Mouse (Mus musculus) heart, embryonic 11.5 days (tissue): ENCODE results near the gene Wipi1. TPM values are rescaled to one million over a fixed set of nuclear protein-coding genes. Genes with fewer than 3 reads are reported as not detected.

Experiments used
- ATAC-seq: fragments of 200-750 bp; cut with Nextera tagmentation; replicated peaks from 2 replicates; pipeline ENCODE4 v1.8.0; 2017; ENCODE audit warnings: moderate library complexity; ENCODE audit not compliant: insufficient number of reproducible peaks, low FRiP score, low TSS enrichment
- H3K27ac ChIP-seq: fragments of 300-500 bp; sonication (generic); 2 replicates; pipeline ENCODE4 v1.5.1; 2014; ENCODE audit warnings: mild to moderate bottlenecking, low read depth, low read length
- H3K27me3 ChIP-seq: fragments of 300-500 bp; sonication (generic); 2 replicates; pipeline ENCODE4 v1.6.1; 2014; ENCODE audit warnings: mild to moderate bottlenecking, low read length, mixed read lengths; ENCODE audit not compliant: control insufficient read depth, insufficient read depth
- H3K36me3 ChIP-seq: fragments of 300-500 bp; sonication (generic); 2 replicates; pipeline ENCODE4 v1.6.1; 2014; ENCODE audit warnings: mild to moderate bottlenecking, low read length, moderate library complexity, mixed read lengths; ENCODE audit not compliant: control insufficient read depth, insufficient read depth
- H3K4me1 ChIP-seq: fragments of 300-500 bp; sonication (generic); 2 replicates; pipeline ENCODE4 v1.6.1; 2014; ENCODE audit warnings: low read length; ENCODE audit not compliant: control insufficient read depth, insufficient read depth
- H3K4me2 ChIP-seq: fragments of 300-500 bp; sonication (generic); 2 replicates; pipeline ENCODE4 v1.6.1; 2014; ENCODE audit warnings: mild to moderate bottlenecking, moderate library complexity
- H3K4me3 ChIP-seq: fragments of 300-500 bp; sonication (generic); 2 replicates; pipeline ENCODE4 v1.5.1; 2014; ENCODE audit warnings: low read depth, low read length
- H3K9ac ChIP-seq: fragments of 300-500 bp; sonication (generic); 2 replicates; pipeline ENCODE4 v1.6.1; 2014; ENCODE audit warnings: mild to moderate bottlenecking, low read depth, low read length, moderate library complexity
- H3K9me3 ChIP-seq: fragments of 300-500 bp; sonication (generic); replicated peaks from 2 replicates; pipeline ENCODE4 v1.6.1; 2016; ENCODE audit warnings: low read length; ENCODE audit not compliant: control insufficient read depth
- WGBS: fragments of 180-500 bp; shearing (Covaris S2); extraction: QIAGEN DNeasy Blood & Tissue Kit; methylation state at CpG from one replicate; pipeline ENCODE4 v1.1.7; 2014; ENCODE audit not compliant: insufficient replicate concordance; 5-methylcytosine and 5-hydroxymethylcytosine counted together
- polyA plus RNA-seq: library from polyadenylated mRNA; unstranded; fragments of >200 nt; fragmentation: Nextera tagmentation; extraction: Ambion mirVana; gene quantifications from 2 replicates; pipeline ENCODE4 v1.2.1, GENCODE M21; 2014

Wipi1 gene
- polyA plus RNA-seq, 1 experiment from 2014 or later: 23.6 TPM

DNA sequence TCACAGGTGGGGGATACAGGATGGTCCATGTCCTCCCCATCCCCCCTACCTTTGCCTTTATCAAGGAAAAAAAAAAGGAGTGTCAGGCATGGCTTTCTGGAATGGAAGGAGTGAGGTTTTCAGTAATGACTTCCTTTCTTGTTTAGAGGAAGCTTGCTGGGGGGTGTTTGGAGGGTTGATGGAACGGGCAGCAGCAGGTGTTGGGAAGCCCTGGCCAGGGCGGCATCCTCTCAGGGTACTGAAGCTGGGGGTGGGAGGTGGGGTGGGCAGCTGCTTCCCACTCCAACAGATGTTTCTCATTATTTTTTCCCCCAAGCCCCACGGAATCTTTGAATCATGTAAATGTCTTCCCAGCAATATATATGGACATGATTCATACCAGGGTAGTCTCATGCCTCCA, 50.3 kb downstream of the Wipi1 start:
- Histone ChIP-seq H3K4me1 (peaks cover 20% of the 10 kb centered on the region), H3K4me3 (no peak overlapping the region), H3K9ac (no peak overlapping the region), H3K36me3 (no peaks in the 10 kb centered on the region), H3K27me3 (no peaks in the 10 kb centered on the region), H3K27ac (no peak overlapping the region), H3K9me3 (no peaks in the 10 kb centered on the region), H3K4me2 (no peak overlapping the region)
- 77% methylated on average over 3 of the region's 3 CpGs for WGBS
- no peak for ATAC-seq

DNA sequence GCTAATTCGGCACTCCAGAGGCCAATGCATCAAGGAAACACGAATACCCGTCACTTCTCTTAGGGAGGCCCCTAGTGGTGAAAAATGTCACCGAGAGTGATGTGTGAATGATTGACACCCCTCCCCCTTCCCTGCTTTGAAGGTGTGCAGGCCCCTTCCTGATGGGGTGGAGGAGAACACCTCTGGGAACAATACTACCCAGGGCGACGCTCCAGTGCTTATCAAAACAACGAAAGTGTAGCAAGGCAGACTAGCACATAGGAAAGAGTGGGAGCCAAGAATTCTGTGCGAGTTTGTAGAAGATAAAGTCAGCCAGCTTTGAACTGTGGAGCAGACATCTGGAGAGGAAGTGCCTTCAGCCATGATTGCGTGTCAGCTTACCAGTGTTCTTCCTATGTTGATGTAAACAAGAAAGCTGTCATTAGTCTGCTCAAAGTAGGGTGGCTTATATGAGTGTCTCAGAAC, 50.9 kb downstream of the Wipi1 start:
- H3K9ac ChIP-seq: no peak overlapping the region
- peak overlapping the region; percentile 11; the same call in 1 of the 2 replicates for H3K4me2 ChIP-seq
- H3K9me3 ChIP-seq: no peaks in the 10 kb centered on the region
- H3K36me3 ChIP-seq: no peaks in the 10 kb centered on the region
- no peak overlapping the region for H3K4me3 ChIP-seq
- WGBS: 12% methylated on average over 9 of the region's 9 CpGs
- no peak overlapping the region; the same call in 1 of the 2 replicates for H3K27ac ChIP-seq
- H3K27me3 ChIP-seq: no peaks in the 10 kb centered on the region
- H3K4me1 ChIP-seq: peaks cover 25% of the 10 kb centered on the region
- ATAC-seq: peak; percentile 36

DNA sequence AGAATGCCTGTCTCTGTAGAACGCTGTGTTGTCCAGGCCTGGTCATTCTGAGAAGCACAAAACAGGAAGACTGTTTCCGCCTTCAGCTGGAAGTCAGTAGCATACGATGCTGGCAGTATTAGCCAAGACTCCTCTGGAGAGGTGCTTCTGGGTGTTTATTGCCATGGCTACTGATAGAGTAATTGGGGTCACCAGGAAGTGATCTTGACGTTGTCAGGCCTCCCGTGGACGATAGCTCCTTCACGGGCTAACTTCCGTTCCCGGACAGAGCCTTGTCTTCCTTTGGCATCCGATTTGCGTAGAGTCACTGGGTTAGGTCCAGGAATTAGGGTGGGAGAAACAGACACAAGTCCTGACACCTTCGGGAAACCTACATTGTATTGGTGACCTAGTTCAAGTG, 52.5 kb downstream of the Wipi1 start:
- WGBS: 84% methylated on average over 12 of the region's 12 CpGs
- no peak overlapping the region for H3K27ac ChIP-seq
- H3K27me3 ChIP-seq: no peaks in the 10 kb centered on the region
- 0 out of 2 replicates have a peak overlapping the region, but pooled peaks have one; percentile 1 for H3K4me2 ChIP-seq
- peaks cover 25% of the 10 kb centered on the region for H3K4me1 ChIP-seq
- H3K36me3 ChIP-seq: no peaks in the 10 kb centered on the region
- no peak for ATAC-seq
- no peak overlapping the region for H3K4me3 ChIP-seq
- no peak overlapping the region for H3K9ac ChIP-seq
- no peaks in the 10 kb centered on the region for H3K9me3 ChIP-seq

DNA sequence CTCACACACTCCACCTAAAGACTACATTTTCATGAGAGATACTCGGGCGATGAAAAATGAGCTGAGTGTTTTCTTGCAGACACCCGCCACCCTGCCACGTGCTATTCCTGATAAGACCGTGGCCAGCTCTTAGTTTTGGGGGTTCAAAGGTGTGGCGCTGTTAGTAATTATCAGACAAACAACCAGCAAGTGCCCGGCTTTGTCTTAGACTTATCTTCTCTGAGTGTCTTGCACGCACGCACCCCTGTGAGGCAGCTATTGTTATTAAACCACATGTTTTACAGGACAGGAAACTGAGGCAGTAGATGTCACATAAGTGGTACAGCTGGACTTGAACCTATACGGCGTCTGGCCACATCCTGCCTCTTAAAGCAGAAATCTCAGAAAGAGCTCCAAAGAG, 54.3 kb downstream of the Wipi1 start:
- H3K9me3 ChIP-seq: no peaks in the 10 kb centered on the region
- no peak overlapping the region for H3K4me3 ChIP-seq
- H3K27me3 ChIP-seq: no peaks in the 10 kb centered on the region
- no peak overlapping the region for H3K9ac ChIP-seq
- H3K4me2 ChIP-seq: peak overlapping the region; percentile 27; the same call in 1 of the 2 replicates
- H3K36me3 ChIP-seq: no peaks in the 10 kb centered on the region
- ATAC-seq: peak; percentile 87
- H3K4me1 ChIP-seq: peaks cover 25% of the 10 kb centered on the region
- H3K27ac ChIP-seq: peak overlapping the region; percentile 77
- WGBS: 40% methylated on average over 11 of the region's 11 CpGs

DNA sequence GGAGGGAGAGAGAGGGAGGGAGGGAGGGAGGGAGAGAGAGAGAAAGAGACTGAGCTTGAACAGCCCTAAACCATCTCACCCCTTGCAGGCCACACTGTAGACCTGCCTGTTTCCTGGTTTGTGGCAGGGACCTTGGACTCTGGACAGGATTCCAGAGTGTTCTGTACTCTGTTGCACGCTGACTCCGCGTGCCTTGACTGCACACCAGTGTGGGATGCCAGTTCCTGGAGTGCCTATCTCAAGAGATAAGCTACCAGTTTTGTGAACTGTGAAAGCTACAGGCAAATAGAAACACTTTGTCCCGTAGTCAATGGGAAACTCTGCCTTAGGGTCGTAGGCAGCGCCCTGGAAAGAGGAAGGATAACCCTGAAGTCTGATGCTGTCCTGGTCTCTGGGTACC, 55.6 kb downstream of the Wipi1 start:
- Histone ChIP-seq H3K9me3 (no peaks in the 10 kb centered on the region), H3K27ac (peak overlapping the region; percentile 64; the same call in 1 of the 2 replicates), H3K9ac (no peak overlapping the region), H3K4me1 (peaks cover 25% of the 10 kb centered on the region), H3K27me3 (no peaks in the 10 kb centered on the region), H3K4me2 (no peak overlapping the region), H3K4me3 (no peak overlapping the region), H3K36me3 (no peaks in the 10 kb centered on the region)
- ATAC-seq: no peak
- WGBS: 42% methylated on average over 6 of the region's 6 CpGs

DNA sequence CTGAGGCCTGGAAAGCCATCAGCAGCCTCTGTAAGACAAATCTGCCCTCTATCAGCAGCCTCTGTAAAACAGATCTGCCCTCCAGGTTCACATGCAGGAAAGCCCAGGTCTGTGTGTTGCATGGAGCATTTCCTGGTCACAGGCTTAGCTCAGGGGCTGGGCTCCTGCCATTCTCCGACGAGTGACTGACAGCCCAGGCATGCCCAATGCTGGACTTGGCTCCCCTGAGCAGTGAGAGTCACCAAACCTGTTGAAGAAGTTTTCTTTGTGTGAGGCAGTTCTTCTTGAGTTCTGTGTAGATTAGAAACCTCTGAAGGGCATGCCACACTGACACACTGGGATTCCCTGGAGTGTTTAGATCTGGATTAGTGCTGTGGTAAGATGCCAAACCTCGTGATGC, 57.3 kb downstream of the Wipi1 start:
- no peak overlapping the region for H3K4me2 ChIP-seq
- H3K4me3 ChIP-seq: no peak overlapping the region
- H3K36me3 ChIP-seq: no peaks in the 10 kb centered on the region
- WGBS: 40% methylated on average over 3 of the region's 3 CpGs
- no peak for ATAC-seq
- H3K27me3 ChIP-seq: no peaks in the 10 kb centered on the region
- 0 out of 2 replicates have a peak overlapping the region, but pooled peaks have one; percentile 41 for H3K27ac ChIP-seq
- H3K9ac ChIP-seq: 0 out of 2 replicates have a peak overlapping the region, but pooled peaks have one; percentile 34
- peaks cover 15% of the 10 kb centered on the region for H3K4me1 ChIP-seq
- H3K9me3 ChIP-seq: no peaks in the 10 kb centered on the region

DNA sequence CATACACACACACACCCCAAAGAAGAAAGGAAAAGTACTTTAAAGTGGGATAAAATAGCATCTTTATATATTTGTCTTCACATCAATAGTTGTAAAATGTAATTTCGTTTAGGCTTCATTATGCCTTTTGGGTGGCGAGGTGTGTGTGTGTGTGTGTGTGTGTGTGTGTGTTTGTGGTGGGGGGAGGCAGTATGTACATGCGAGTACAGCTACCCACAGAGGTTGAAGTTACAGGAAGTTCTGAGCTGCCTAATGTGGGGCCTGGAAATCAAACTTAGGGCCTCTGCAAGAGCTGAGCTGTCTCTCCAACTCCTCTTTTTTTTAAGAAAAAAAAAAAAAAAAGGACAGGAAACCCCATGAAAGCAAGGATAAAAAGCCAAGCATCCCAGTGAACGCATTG, 57.8 kb downstream of the Wipi1 start:
- WGBS: 73% methylated on average over 4 of the region's 4 CpGs
- H3K27ac ChIP-seq: no peak overlapping the region
- H3K36me3 ChIP-seq: no peaks in the 10 kb centered on the region
- no peaks in the 10 kb centered on the region for H3K27me3 ChIP-seq
- no peak overlapping the region for H3K4me3 ChIP-seq
- no peak for ATAC-seq
- H3K9ac ChIP-seq: 0 out of 2 replicates have a peak overlapping the region, but pooled peaks have one; percentile 34
- H3K4me2 ChIP-seq: no peak overlapping the region
- H3K9me3 ChIP-seq: no peaks in the 10 kb centered on the region
- peaks cover 15% of the 10 kb centered on the region for H3K4me1 ChIP-seq

DNA sequence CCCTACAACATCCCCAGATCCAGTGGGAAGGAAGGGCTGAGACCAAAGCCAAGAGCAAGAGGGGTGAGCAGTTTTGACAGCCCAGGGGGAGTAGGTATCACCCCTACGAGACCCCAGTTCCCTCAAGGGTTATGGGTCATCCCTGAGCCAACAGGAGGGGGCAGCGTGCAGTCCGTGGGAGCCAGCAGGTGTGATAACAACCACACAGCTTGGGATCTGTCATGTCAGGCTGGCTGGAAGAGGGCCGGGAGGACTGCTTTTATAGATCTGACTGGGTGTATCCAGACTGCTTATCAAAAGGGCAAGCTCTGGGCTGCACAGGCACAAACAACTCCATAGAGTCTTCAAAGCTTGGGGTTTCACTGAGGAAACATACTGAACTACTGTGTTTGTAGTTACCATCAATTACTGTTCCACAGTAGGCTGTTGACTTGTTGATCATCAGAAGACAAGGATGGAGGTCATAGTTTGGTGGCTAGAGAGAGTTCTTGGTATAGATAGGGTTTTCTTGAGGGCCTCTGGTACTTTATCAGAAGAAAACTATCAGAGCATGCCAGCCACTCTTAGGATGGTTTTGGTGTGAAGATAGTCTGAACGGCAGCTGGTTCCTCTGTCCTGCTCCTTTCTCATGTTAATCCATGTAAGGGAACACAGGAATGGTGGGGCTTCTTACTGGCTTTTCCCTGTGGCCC, 62.0 kb downstream of the Wipi1 start:
- peaks cover 22% of the 10 kb centered on the region for H3K4me1 ChIP-seq

DNA sequence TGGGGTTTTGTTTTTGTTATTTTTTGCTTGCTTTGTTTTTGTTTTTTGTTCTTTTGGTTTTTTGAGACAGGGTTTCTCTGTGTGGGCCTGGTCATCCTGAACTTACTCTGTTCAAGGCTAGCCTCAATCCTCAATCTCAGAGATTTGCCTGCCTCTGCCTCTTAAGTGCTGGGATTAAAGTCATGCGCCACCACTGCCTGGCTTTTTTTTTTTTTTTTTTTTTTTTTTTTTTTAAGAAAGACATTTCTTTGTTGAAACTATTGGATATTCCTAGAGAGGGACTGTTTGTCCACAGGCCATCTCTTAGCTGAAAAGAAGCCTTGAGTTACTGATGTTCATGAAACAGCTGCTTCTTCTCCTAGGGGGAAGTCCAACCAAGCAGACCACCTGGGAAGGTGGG, 64.1 kb downstream of the Wipi1 start:
- no peak for ATAC-seq

More for the DNA sequence above, 62.0 kb downstream of the Wipi1 start:
- no peaks in the 10 kb centered on the region for H3K9me3 ChIP-seq
- H3K27ac ChIP-seq: peak overlapping the region; percentile 54
- ATAC-seq: peak; percentile 70
- H3K27me3 ChIP-seq: no peaks in the 10 kb centered on the region
- H3K36me3 ChIP-seq: no peaks in the 10 kb centered on the region
- no peak overlapping the region for H3K4me3 ChIP-seq
- peak overlapping the region; percentile 52; the same call in 1 of the 2 replicates for H3K9ac ChIP-seq
- WGBS: 35% methylated on average over 5 of the region's 5 CpGs
- no peak overlapping the region for H3K4me2 ChIP-seq

More for the DNA sequence above, 64.1 kb downstream of the Wipi1 start:
- no peak overlapping the region for H3K4me2 ChIP-seq
- no peaks in the 10 kb centered on the region for H3K27me3 ChIP-seq
- no peaks in the 10 kb centered on the region for H3K9me3 ChIP-seq
- no peak overlapping the region for H3K27ac ChIP-seq
- H3K36me3 ChIP-seq: no peaks in the 10 kb centered on the region
- peaks cover 22% of the 10 kb centered on the region for H3K4me1 ChIP-seq
- no peak overlapping the region for H3K9ac ChIP-seq
- WGBS: 85% methylated on average over 1 of the region's 1 CpGs
- H3K4me3 ChIP-seq: no peak overlapping the region
